In the genomic region with DNA sequence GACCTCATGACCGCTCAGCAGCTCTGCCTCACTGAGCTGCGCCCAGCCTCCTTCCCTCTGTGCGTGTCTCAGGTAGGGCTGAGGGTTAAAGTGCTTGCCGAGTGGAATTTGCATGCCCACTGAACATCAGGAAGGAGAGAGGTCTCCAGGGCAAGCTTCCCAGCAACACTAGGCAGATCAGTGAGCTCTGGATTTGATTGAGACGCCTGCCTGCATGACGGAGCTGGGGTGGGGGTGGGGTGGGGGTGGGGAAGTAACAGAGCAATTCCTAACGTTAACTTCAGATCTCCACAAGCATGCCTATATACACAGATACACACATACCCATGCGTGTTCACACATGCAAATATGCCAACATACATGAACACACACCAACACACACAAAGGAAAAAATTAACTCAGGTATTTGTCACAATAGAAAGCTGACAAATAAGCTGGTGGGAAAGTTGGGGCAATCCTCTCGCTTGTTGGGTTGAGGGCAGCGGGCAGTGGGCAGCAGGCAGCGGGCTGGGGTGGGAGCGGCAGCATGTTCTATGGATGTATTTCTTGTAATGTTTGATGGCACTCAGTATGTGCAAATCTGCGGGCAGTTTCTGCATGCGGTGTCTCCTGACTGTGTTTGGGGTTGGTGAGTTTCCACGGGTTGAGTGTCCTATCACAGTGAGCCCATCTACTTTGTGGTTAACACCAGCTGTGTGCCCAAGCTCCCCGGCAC, we compare ENCODE assay signal across 8 mouse cellular contexts. TPM values are rescaled to one million over a fixed set of nuclear protein-coding genes. Genes with fewer than 3 reads are reported as not detected.
DNase-seq lines count a peak whose midpoint lies in the region; ATAC-seq and TF ChIP-seq lines count a peak whose summit lies in the region.

No protein-coding gene starts in this region.

- 0 out of 2 replicates have a peak, but pooled peaks cover 2% of the 10 kb centered on the region for H3K36me3 ChIP-seq in kidney, adult 2 months (ENCODE audit: control insufficient read depth, insufficient read depth, low read length)
- H3K36me3 ChIP-seq in lung, embryonic 14.5 days (ENCODE audit: insufficient read depth) = peaks cover 16% of the 10 kb centered on the region
- H3K36me3 ChIP-seq in neural tube, embryonic 14.5 days (ENCODE audit: control insufficient read depth, insufficient read depth, low read length) = peaks cover 10% of the 10 kb centered on the region

- intact Hi-C loops in left cerebral cortex, adult 2 months (cut with DNase I) = loop anchor here (5.0 kb wide), 2 partner anchors 37 to 127 kb away; a partner anchor contains a TSS

- TF ChIP-seq CTCF in left cerebral cortex, adult 2 months (IDR thresholded peaks at IDR 0.05) = no peak
- TF ChIP-seq CTCF in kidney, adult 2 months (conservative IDR thresholded peaks at IDR 0.05; ENCODE audit: insufficient read depth, insufficient read length, low read depth, low read length) = no peak
- no peak for TF ChIP-seq CTCF in lung, embryonic 14.5 days (IDR thresholded peaks at IDR 0.05; ENCODE audit: low read depth)

- 2% methylated on average over 16 of the region's 16 CpGs for WGBS in kidney, adult 2 months
- WGBS in lung, embryonic 14.5 days = 5% methylated on average over 16 of the region's 16 CpGs
- 5% methylated on average over 16 of the region's 16 CpGs for WGBS in neural tube, embryonic 14.5 days

- H3K4me2 ChIP-seq in lung, embryonic 14.5 days = peak overlapping the region; percentile 94
- H3K4me2 ChIP-seq in neural tube, embryonic 14.5 days (ENCODE audit: low read depth, low read length) = peak overlapping the region; percentile 88

- H3K4me3 ChIP-seq in left cerebral cortex, adult 2 months = peak overlapping the region; percentile 47
- H3K4me3 ChIP-seq in kidney, adult 2 months (ENCODE audit: insufficient read depth, low read depth, low read length) = peak overlapping the region; percentile 57
- peak overlapping the region; percentile 46 for H3K4me3 ChIP-seq in lung, embryonic 14.5 days (ENCODE audit: low read depth, low read length)
- H3K4me3 ChIP-seq in neural tube, embryonic 14.5 days (ENCODE audit: low read depth, low read length) = peak overlapping the region; percentile 39

- peak overlapping the region; percentile 62 for H3K9ac ChIP-seq in lung, embryonic 14.5 days
- H3K9ac ChIP-seq in neural tube, embryonic 14.5 days (replicated peaks; ENCODE audit: low read depth, low read length) = peak overlapping the region; percentile 48; the same call in 1 of the 2 replicates

- TF ChIP-seq POLR2A in kidney, adult 2 months (IDR thresholded peaks at IDR 0.05; ENCODE audit: low read depth, low read length) = no peak

- no peaks in the 10 kb centered on the region for H3K27me3 ChIP-seq in kidney, adult 2 months (replicated peaks; ENCODE audit: control insufficient read depth, insufficient read depth, low read length)
- no peaks in the 10 kb centered on the region for H3K27me3 ChIP-seq in lung, embryonic 14.5 days (ENCODE audit: insufficient read depth, low read length)
- no peaks in the 10 kb centered on the region for H3K27me3 ChIP-seq in neural tube, embryonic 14.5 days (ENCODE audit: control insufficient read depth, insufficient read depth, low read length)

- DNase-seq in left cerebral cortex, adult 2 months (ENCODE audit: extremely low spot score in 1 of 2, low spot score in 2 of 2) = peak in 1 of 2 experiments; percentile 33
- no peak for DNase-seq in left cerebral cortex, adult 11 months (ENCODE audit: low spot score)
- peak; percentile 61 to 67 for DNase-seq in cerebellum, postnatal 14 days
- peak; percentile 35 for DNase-seq in heart, adult 8-10 months (ENCODE audit: low spot score)
- peak; percentile 77 for DNase-seq in kidney, adult 2 months
- peak; percentile 83 for DNase-seq in lung, embryonic 14.5 days
- DNase-seq in adipocyte (ENCODE audit: low spot score) = no peak

- peak overlapping the region; percentile 63 for H3K27ac ChIP-seq in left cerebral cortex, adult 2 months
- peak overlapping the region; percentile 75 for H3K27ac ChIP-seq in kidney, adult 2 months (ENCODE audit: insufficient read depth, low read depth, low read length)
- H3K27ac ChIP-seq in lung, embryonic 14.5 days (ENCODE audit: low read depth) = 0 out of 2 replicates have a peak overlapping the region, but pooled peaks have one; percentile 3
- H3K27ac ChIP-seq in neural tube, embryonic 14.5 days (ENCODE audit: low read depth, low read length) = peak overlapping the region; percentile 11; the same call in 1 of the 2 replicates

- no peaks in the 10 kb centered on the region for H3K9me3 ChIP-seq in lung, embryonic 14.5 days (ENCODE audit: low read depth, low read length)
- no peaks in the 10 kb centered on the region for H3K9me3 ChIP-seq in neural tube, embryonic 14.5 days (ENCODE audit: control insufficient read depth, low read length)

- H3K4me1 ChIP-seq in kidney, adult 2 months (ENCODE audit: control insufficient read depth, insufficient read depth, low read length) = peaks cover 14% of the 10 kb centered on the region
- H3K4me1 ChIP-seq in lung, embryonic 14.5 days (ENCODE audit: insufficient read depth) = no peaks in the 10 kb centered on the region
- H3K4me1 ChIP-seq in neural tube, embryonic 14.5 days (ENCODE audit: control insufficient read depth, insufficient read depth, low read length) = peaks cover 6% of the 10 kb centered on the region; the same call in 1 of the 2 replicates

- ATAC-seq in lung, embryonic 14.5 days (ENCODE audit: insufficient read depth) = peak; percentile 56; the same call in 1 of the 2 replicates
- peak; percentile 54 for ATAC-seq in neural tube, embryonic 14.5 days (ENCODE audit: low read depth)

RNA-seq across cellular contexts. Expression of a gene that starts 12.3 kb away (rescaled TPM):
- total RNA-seq in left cerebral cortex, adult 2 months (2021) = 10 to 100 TPM; 53.3 to 56.3 TPM
- total RNA-seq in heart, adult 8-10 months (2022) = 10 to 100 TPM; 54.0 to 70.5 (median 64.9) TPM
- 187 and 196 TPM in 2 replicates for polyA plus RNA-seq in kidney, adult 2 months (2012; rRNA removed)
- polyA plus RNA-seq in lung, embryonic 14.5 days (2014; fragmentation: Nextera tagmentation; extraction: Ambion mirVana) = 187 and 192 TPM in 2 replicates
- 176 and 217 TPM in 2 replicates for polyA plus RNA-seq in neural tube, embryonic 14.5 days (2014; fragmentation: Nextera tagmentation; extraction: Ambion mirVana)

RNA-seq across cellular contexts. Expression of a gene that starts 12.6 kb away (rescaled TPM):
- 100 to 1,000 TPM; 125 to 133 TPM for total RNA-seq in left cerebral cortex, adult 2 months (2021)
- 10 to 100 TPM; 51.2 to 62.4 (median 57.6) TPM for total RNA-seq in heart, adult 8-10 months (2022)
- 51.8 and 72.2 TPM in 2 replicates for polyA plus RNA-seq in kidney, adult 2 months (2012; rRNA removed)
- polyA plus RNA-seq in lung, embryonic 14.5 days (2014; fragmentation: Nextera tagmentation; extraction: Ambion mirVana) = 175 and 182 TPM in 2 replicates
- 402 and 413 TPM in 2 replicates for polyA plus RNA-seq in neural tube, embryonic 14.5 days (2014; fragmentation: Nextera tagmentation; extraction: Ambion mirVana)

RNA-seq across cellular contexts. Expression of a gene that starts 16.1 kb away (rescaled TPM):
- total RNA-seq in left cerebral cortex, adult 2 months (2021) = not detected
- not detected for total RNA-seq in heart, adult 8-10 months (2022)
- polyA plus RNA-seq in kidney, adult 2 months (2012; rRNA removed) = 0.19 and 0.27 TPM in 2 replicates
- 0.26 TPM in 1 of 2 replicates, not detected in the other for polyA plus RNA-seq in lung, embryonic 14.5 days (2014; fragmentation: Nextera tagmentation; extraction: Ambion mirVana)
- polyA plus RNA-seq in neural tube, embryonic 14.5 days (2014; fragmentation: Nextera tagmentation; extraction: Ambion mirVana) = not detected in 2 replicates

RNA-seq across cellular contexts. Expression of a gene that starts 20.8 kb away (rescaled TPM):
- 100 to 1,000 TPM; 173 to 175 TPM for total RNA-seq in left cerebral cortex, adult 2 months (2021)
- total RNA-seq in heart, adult 8-10 months (2022) = 100 to 1,000 TPM; 287 to 304 (median 297) TPM
- polyA plus RNA-seq in kidney, adult 2 months (2012; rRNA removed) = 724 and 781 TPM in 2 replicates
- 78.3 and 80.3 TPM in 2 replicates for polyA plus RNA-seq in lung, embryonic 14.5 days (2014; fragmentation: Nextera tagmentation; extraction: Ambion mirVana)
- polyA plus RNA-seq in neural tube, embryonic 14.5 days (2014; fragmentation: Nextera tagmentation; extraction: Ambion mirVana) = 61.7 and 63.1 TPM in 2 replicates

RNA-seq across cellular contexts. Expression of a gene that starts 35.5 kb away (rescaled TPM):
- total RNA-seq in left cerebral cortex, adult 2 months (2021) = 1 to 10 TPM; 2.9 to 7.2 TPM
- 1,000 to 10,000 TPM; 3,196 to 3,318 (median 3,289) TPM for total RNA-seq in heart, adult 8-10 months (2022)
- 76.0 and 141 TPM in 2 replicates for polyA plus RNA-seq in kidney, adult 2 months (2012; rRNA removed)
- 4.5 and 8.0 TPM in 2 replicates for polyA plus RNA-seq in lung, embryonic 14.5 days (2014; fragmentation: Nextera tagmentation; extraction: Ambion mirVana)
- 4.7 and 5.9 TPM in 2 replicates for polyA plus RNA-seq in neural tube, embryonic 14.5 days (2014; fragmentation: Nextera tagmentation; extraction: Ambion mirVana)

Comparison
In these comparisons a context has a peak if more than half of its experiments do, and no peak if none do; other contexts are left out.
1. DNase-seq: peak in cerebellum, postnatal 14 days (2 of 2), heart, adult 8-10 months (single experiment), kidney, adult 2 months (single experiment) and lung, embryonic 14.5 days (single experiment); none in left cerebral cortex, adult 11 months (single experiment) and adipocyte (single experiment).
2. H3K27ac ChIP-seq: peak in every context shown above with its lines; median percentile 75 in kidney, adult 2 months; 63 in left cerebral cortex, adult 2 months; 11 in neural tube, embryonic 14.5 days; 3 in lung, embryonic 14.5 days.
3. Peak in every context shown above with its lines, with median percentiles within 50 percentile points of each other: H3K4me3 ChIP-seq.